Mouse (Mus musculus): ENCODE data around the gene Ust. TPM values are rescaled to one million over a fixed set of nuclear protein-coding genes. Genes with fewer than 3 reads are reported as not detected.

Ust gene
- 1 to 10 TPM; 8.5 to 9.7 TPM for total RNA-seq (2023)

GRCm38 (mm10) chr10:8518141-8519013 lies at the start of gene Ust:
Ust (minus strand) TSS chr10:8518825.

